Mouse (Mus musculus): ENCODE data around the gene Mgat5. TPM values are rescaled to one million over a fixed set of nuclear protein-coding genes. Genes with fewer than 3 reads are reported as not detected.

Mgat5 gene
- polyA plus RNA-seq, 1 experiment, result 3.6 TPM

GRCm38 (mm10) chr1:127242151-127242887 lies 37.5 kb downstream of the Mgat5 start:
- Histone ChIP-seq H3K79me3 (ENCODE audit: low read depth) (no peaks in the 10 kb centered on the region), H3K27me3 (ENCODE audit: control insufficient read depth, insufficient read depth, insufficient read length) (no peaks in the 10 kb centered on the region), H3K4me3 (ENCODE audit: insufficient read depth, poor library complexity, severe bottlenecking) (no peak overlapping the region), H3ac (ENCODE audit: control insufficient read depth, insufficient read length, low read depth) (no peak overlapping the region), H3K79me2 (ENCODE audit: control insufficient read depth, insufficient read depth) (no peaks in the 10 kb centered on the region), H3K36me3 (ENCODE audit: control insufficient read depth, insufficient read depth) (no peaks in the 10 kb centered on the region)
- no peak for TF ChIP-seq MYOD1 (IDR thresholded peaks at IDR 0.05; ENCODE audit: control insufficient read depth, insufficient read length, low read depth)
- TF ChIP-seq MAX (IDR thresholded peaks at IDR 0.05), result no peak
- TF ChIP-seq CTCF (IDR thresholded peaks at IDR 0.05; ENCODE audit: control insufficient read depth, insufficient read depth, insufficient read length), result no peak
- no peak for TF ChIP-seq CEBPB (IDR thresholded peaks at IDR 0.05; ENCODE audit: low read depth)
- TF ChIP-seq MYOG (IDR thresholded peaks at IDR 0.05; ENCODE audit: control insufficient read depth, extremely low read depth, insufficient read length), result no peak
- no peak for TF ChIP-seq USF1 (IDR thresholded peaks at IDR 0.05; ENCODE audit: low read depth)
- no peak for TF ChIP-seq FOSL1 (IDR thresholded peaks at IDR 0.05; ENCODE audit: insufficient read depth, low read length, poor library complexity, severe bottlenecking)

DNA sequence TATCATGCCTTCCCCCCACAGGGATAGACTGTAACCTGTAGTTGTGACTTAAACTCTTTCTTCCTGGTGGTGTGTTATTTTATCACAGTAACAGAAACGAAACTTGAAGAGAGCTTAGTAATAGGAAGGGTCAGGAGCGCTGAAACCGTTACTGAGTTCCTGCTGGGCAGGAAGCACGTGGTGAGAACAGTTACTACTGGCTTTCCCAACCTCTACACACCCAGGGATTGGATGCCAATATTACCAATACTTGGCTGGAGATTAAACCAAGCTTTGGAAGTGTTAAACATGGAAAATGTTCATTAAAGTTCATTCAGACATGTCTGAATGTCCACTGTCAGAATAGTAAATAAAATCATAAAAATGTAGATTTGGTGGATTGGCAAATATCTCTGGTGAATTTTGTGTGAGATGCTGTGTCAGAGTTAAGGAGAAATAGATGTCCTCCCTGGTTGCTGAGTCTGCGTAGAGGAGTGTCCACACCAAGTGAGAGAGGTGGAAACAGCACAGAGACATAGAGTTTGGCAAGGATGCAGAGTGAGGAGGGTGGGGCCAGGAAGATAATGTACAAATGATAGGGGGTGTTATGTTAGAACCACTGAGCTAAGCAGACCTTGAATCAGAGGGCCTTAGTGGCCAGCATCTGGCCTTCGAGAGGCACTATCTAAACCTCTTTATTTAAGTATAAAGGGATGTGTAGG lies 38.2 kb downstream of the Mgat5 start:
- no peaks in the 10 kb centered on the region for H3K79me2 ChIP-seq (ENCODE audit: control insufficient read depth, insufficient read depth)
- H3K79me3 ChIP-seq (ENCODE audit: low read depth), result no peaks in the 10 kb centered on the region
- H3ac ChIP-seq (ENCODE audit: control insufficient read depth, insufficient read length, low read depth), result no peak overlapping the region
- no peaks in the 10 kb centered on the region for H3K36me3 ChIP-seq (ENCODE audit: control insufficient read depth, insufficient read depth)
- no peaks in the 10 kb centered on the region for H3K27me3 ChIP-seq (ENCODE audit: control insufficient read depth, insufficient read depth, insufficient read length)
- TF ChIP-seq USF1 (IDR thresholded peaks at IDR 0.05; ENCODE audit: low read depth) (no peak), CTCF (IDR thresholded peaks at IDR 0.05; ENCODE audit: control insufficient read depth, insufficient read depth, insufficient read length) (no peak), MYOG (IDR thresholded peaks at IDR 0.05; ENCODE audit: control insufficient read depth, extremely low read depth, insufficient read length) (no peak), FOSL1 (IDR thresholded peaks at IDR 0.05; ENCODE audit: insufficient read depth, low read length, poor library complexity, severe bottlenecking) (no peak), MAX (IDR thresholded peaks at IDR 0.05) (no peak), MYOD1 (IDR thresholded peaks at IDR 0.05; ENCODE audit: control insufficient read depth, insufficient read length, low read depth) (no peak), CEBPB (IDR thresholded peaks at IDR 0.05; ENCODE audit: low read depth) (no peak)
- no peak overlapping the region for H3K4me3 ChIP-seq (ENCODE audit: insufficient read depth, poor library complexity, severe bottlenecking)

DNA sequence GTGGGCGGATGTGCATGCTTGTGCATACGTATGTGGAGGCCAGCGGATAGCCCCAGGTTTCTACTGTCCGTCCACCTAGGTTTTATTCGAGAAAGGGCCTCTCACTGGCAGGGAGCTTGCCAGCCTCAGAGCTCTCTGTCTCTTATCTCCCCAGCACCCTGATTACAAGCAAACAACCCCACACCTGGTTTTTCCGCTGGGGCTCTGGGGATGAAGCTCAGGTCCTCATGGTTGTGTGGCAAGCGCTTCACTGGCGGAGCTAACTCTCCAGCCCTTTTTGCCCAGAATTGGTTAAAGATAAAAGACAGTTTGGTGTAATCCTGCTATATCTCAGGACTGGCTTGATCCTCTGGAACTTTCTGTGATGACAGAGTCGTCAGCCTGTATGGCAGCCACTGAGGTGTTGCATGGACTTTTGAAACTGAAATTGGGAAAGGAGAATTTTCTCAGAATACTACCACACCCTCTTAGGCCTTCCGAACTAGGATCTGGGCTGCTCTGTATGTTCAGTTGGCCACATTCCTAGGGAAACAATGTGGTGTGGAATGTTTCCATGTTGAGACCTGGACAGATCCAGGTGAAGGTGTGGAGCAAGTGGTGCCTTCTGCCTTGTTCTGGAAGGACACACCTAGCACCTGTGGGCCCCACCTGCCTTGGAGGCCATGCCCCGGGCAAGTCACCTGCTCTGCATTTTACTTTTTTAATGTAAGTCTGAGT lies 39.4 kb downstream of the Mgat5 start:
- TF ChIP-seq FOSL1 (IDR thresholded peaks at IDR 0.05; ENCODE audit: insufficient read depth, low read length, poor library complexity, severe bottlenecking), result no peak
- H3K36me3 ChIP-seq (ENCODE audit: control insufficient read depth, insufficient read depth), result no peaks in the 10 kb centered on the region
- H3K4me3 ChIP-seq (ENCODE audit: insufficient read depth, poor library complexity, severe bottlenecking), result no peak overlapping the region
- no peaks in the 10 kb centered on the region for H3K79me2 ChIP-seq (ENCODE audit: control insufficient read depth, insufficient read depth)
- H3K79me3 ChIP-seq (ENCODE audit: low read depth), result no peaks in the 10 kb centered on the region
- H3ac ChIP-seq (ENCODE audit: control insufficient read depth, insufficient read length, low read depth), result no peak overlapping the region
- H3K27me3 ChIP-seq (ENCODE audit: control insufficient read depth, insufficient read depth, insufficient read length), result no peaks in the 10 kb centered on the region

DNA sequence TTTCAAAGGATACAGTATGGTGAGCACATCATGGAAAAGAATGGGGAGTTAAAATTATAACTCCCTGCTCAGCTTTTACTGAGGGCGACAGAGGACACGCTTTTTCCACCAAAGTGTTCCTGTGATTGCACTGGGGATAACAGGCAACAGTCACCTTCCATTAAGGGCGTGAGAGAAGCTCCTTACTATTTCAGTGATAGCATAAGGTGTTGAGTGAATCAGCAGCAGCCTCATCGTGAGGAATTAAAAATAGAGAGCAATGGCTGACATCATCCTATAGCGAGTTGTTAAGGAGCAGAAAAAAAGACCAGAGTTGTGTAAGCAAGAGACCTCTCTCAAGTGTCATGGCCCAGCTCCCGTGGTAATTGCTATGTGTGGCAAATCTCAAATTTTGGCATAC lies 41.3 kb downstream of the Mgat5 start:
- no peak overlapping the region for H3K4me3 ChIP-seq (ENCODE audit: insufficient read depth, poor library complexity, severe bottlenecking)
- H3ac ChIP-seq (ENCODE audit: control insufficient read depth, insufficient read length, low read depth), result no peak overlapping the region
- H3K36me3 ChIP-seq (ENCODE audit: control insufficient read depth, insufficient read depth), result no peaks in the 10 kb centered on the region
- no peak for TF ChIP-seq FOSL1 (IDR thresholded peaks at IDR 0.05; ENCODE audit: insufficient read depth, low read length, poor library complexity, severe bottlenecking)
- no peak for TF ChIP-seq CTCF (IDR thresholded peaks at IDR 0.05; ENCODE audit: control insufficient read depth, insufficient read depth, insufficient read length)
- TF ChIP-seq MYOD1 (IDR thresholded peaks at IDR 0.05; ENCODE audit: control insufficient read depth, insufficient read length, low read depth), result no peak
- TF ChIP-seq MYOG (IDR thresholded peaks at IDR 0.05; ENCODE audit: control insufficient read depth, extremely low read depth, insufficient read length), result no peak
- no peaks in the 10 kb centered on the region for H3K79me2 ChIP-seq (ENCODE audit: control insufficient read depth, insufficient read depth)
- H3K79me3 ChIP-seq (ENCODE audit: low read depth), result no peaks in the 10 kb centered on the region
- H3K27me3 ChIP-seq (ENCODE audit: control insufficient read depth, insufficient read depth, insufficient read length), result no peaks in the 10 kb centered on the region

DNA sequence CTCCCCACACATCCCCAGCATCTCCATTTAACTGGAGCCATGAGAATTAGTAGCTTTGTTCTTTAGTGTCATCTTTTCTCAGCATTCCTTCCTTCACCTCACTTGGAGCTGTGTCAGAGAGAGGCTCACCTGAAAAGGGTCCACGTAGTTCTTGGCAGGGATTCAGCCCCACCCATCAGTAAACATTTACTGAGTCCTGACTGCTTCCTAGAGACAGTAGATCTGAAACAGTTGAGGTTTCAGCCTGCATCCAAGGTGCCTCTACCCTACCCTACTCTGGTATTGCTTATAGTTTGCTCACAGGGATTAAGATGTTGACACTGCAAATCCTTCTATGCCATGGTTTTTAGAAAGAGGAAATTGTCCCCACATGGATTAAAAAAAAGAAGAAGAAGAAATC lies 43.6 kb downstream of the Mgat5 start:
- Histone ChIP-seq H3K27me3 (ENCODE audit: control insufficient read depth, insufficient read depth, insufficient read length) (no peaks in the 10 kb centered on the region), H3ac (ENCODE audit: control insufficient read depth, insufficient read length, low read depth) (no peak overlapping the region), H3K79me3 (ENCODE audit: low read depth) (no peaks in the 10 kb centered on the region), H3K4me3 (ENCODE audit: insufficient read depth, poor library complexity, severe bottlenecking) (no peak overlapping the region), H3K79me2 (ENCODE audit: control insufficient read depth, insufficient read depth) (no peaks in the 10 kb centered on the region), H3K36me3 (ENCODE audit: control insufficient read depth, insufficient read depth) (no peaks in the 10 kb centered on the region)
- TF ChIP-seq MAX (IDR thresholded peaks at IDR 0.05), result no peak
- TF ChIP-seq MYOD1 (IDR thresholded peaks at IDR 0.05; ENCODE audit: control insufficient read depth, insufficient read length, low read depth), result no peak
- no peak for TF ChIP-seq CEBPB (IDR thresholded peaks at IDR 0.05; ENCODE audit: low read depth)
